ENCODE assay signal across 10 mouse cellular contexts in the genomic region with DNA sequence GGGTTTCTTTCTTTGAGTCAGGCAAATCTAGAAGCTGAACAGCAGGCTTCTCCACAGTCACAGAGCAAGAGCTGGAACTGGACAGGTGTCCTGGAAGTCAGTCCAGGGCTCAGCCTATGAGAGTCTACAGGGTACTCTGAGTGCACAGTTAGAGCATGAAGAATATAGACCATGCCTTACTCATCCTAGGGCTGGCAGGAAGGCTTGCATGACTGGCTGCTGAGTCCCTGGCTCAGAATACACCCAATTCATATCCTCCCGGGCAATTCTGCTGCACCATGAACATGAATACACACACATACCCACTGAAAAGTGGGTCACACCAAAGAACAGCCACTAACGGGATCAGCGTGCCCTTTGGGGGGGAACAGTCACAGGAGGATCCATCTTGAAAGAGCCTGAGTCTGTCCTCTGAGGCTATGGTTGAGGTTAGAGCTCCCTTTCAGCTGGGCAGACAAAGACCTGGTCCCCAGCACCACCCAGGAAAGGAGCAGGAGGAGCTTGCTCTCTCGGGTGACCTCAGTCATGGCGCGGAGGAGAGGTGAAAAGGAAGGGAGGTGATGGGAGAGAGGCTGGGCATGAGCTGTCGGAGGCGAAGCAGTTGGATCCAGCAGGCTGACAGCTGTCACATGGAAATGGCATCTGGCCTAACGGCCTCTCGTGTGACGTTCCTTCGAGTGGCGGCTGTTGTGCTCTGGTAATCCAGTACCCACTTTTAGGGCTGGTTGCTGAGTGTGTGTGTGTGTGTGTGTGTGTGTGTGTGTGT.
A peak's percentile ranks its signal among the peaks of the same experiment; 100 is the strongest.
DNase-seq lines count a peak whose midpoint lies in the region; ATAC-seq and TF ChIP-seq lines count a peak whose summit lies in the region.
"Had no signal": no experiment of that assay in that cellular context is flagged by ENCODE, and none has a peak within 500 bp of the region (broad histone marks: within the 10 kb centered on the region; RNA-seq: fewer than 3 reads in every experiment).

No protein-coding gene starts in this region.

- H3K4me3 ChIP-seq in neural tube, embryonic 11.5 days (ENCODE audit: low read depth, low read length) = no peak overlapping the region
- no peak overlapping the region for H3K4me3 ChIP-seq in hindbrain, postnatal 0 days (ENCODE audit: low read length)
- H3K4me3 ChIP-seq: intestine, embryonic 15.5 days had no signal

- H3K9ac ChIP-seq in neural tube, embryonic 11.5 days (ENCODE audit: low read length) = no peak overlapping the region
- no peak overlapping the region for H3K9ac ChIP-seq in hindbrain, postnatal 0 days (replicated peaks; ENCODE audit: low read length)
- H3K9ac ChIP-seq: intestine, embryonic 15.5 days had no signal

- no peaks in the 10 kb centered on the region for H3K36me3 ChIP-seq in neural tube, embryonic 11.5 days (ENCODE audit: control insufficient read depth, insufficient read depth, low read length)
- H3K36me3 ChIP-seq in hindbrain, postnatal 0 days (ENCODE audit: insufficient read depth, low read length) = no peaks in the 10 kb centered on the region
- H3K36me3 ChIP-seq: intestine, embryonic 15.5 days had no signal

- 0 out of 2 replicates have a peak overlapping the region, but pooled peaks have one; percentile 34 for H3K27ac ChIP-seq in neural tube, embryonic 11.5 days (ENCODE audit: low read depth, low read length)
- H3K27ac ChIP-seq in hindbrain, postnatal 0 days = peak overlapping the region; percentile 66
- H3K27ac ChIP-seq: intestine, embryonic 15.5 days had no signal

- DNase-seq in cerebellum, postnatal 10 days = peak; percentile 67
- no peak for DNase-seq in cerebellum, adult 9-10 months
- no peak for DNase-seq in neural tube, embryonic 11.5 days (ENCODE audit: low spot score)
- no peak for DNase-seq in neural tube, embryonic 10.5 days (ENCODE audit: extremely low spot score, low spot score)
- DNase-seq in hindbrain, postnatal 0 days (ENCODE audit: low spot score) = peak; percentile 75
- DNase-seq in skeletal muscle tissue, adult 2 months (ENCODE audit: low read depth, low spot score) = peak; percentile 77
- DNase-seq in frontal cortex, postnatal 25 days (ENCODE audit: low spot score in 2 of 2) = no peak
- DNase-seq: right cerebral cortex, adult 18-20 months had no signal

- no peak for TF ChIP-seq CTCF in hindbrain, postnatal 0 days (IDR thresholded peaks at IDR 0.05; ENCODE audit: low read depth)

- H3K4me2 ChIP-seq in neural tube, embryonic 11.5 days (ENCODE audit: low read depth) = no peak overlapping the region
- H3K4me2 ChIP-seq in hindbrain, postnatal 0 days (ENCODE audit: low read depth, low read length) = no peak overlapping the region
- H3K4me2 ChIP-seq: intestine, embryonic 15.5 days had no signal

- peaks cover 33% of the 10 kb centered on the region for H3K4me1 ChIP-seq in neural tube, embryonic 11.5 days (ENCODE audit: control insufficient read depth, insufficient read depth, low read length)
- H3K4me1 ChIP-seq in hindbrain, postnatal 0 days (ENCODE audit: insufficient read depth, low read length) = peaks cover 34% of the 10 kb centered on the region

- no peak for ATAC-seq in neural tube, embryonic 11.5 days (ENCODE audit: insufficient read depth, low FRiP score, low TSS enrichment)
- ATAC-seq in hindbrain, postnatal 0 days = peak; percentile 31; the same call in 1 of the 2 replicates
- no peak for ATAC-seq in activated CD4-positive, CD25-positive, alpha-beta regulatory T cell, adult 4 months
- ATAC-seq: intestine, embryonic 15.5 days had no signal

- 81% methylated on average over 12 of the region's 13 CpGs for WGBS in neural tube, embryonic 11.5 days
- 36% methylated on average over 13 of the region's 13 CpGs for WGBS in hindbrain, postnatal 0 days

- no peaks in the 10 kb centered on the region for H3K9me3 ChIP-seq in neural tube, embryonic 11.5 days (ENCODE audit: control insufficient read depth, low read length)
- H3K9me3 ChIP-seq in hindbrain, postnatal 0 days (ENCODE audit: low read length) = no peaks in the 10 kb centered on the region
- H3K9me3 ChIP-seq: intestine, embryonic 15.5 days had no signal

- no peaks in the 10 kb centered on the region for H3K27me3 ChIP-seq in neural tube, embryonic 11.5 days (ENCODE audit: control insufficient read depth, insufficient read depth, low read length)
- H3K27me3 ChIP-seq in hindbrain, postnatal 0 days (ENCODE audit: insufficient read depth, low read length) = no peaks in the 10 kb centered on the region
- H3K27me3 ChIP-seq: intestine, embryonic 15.5 days had no signal

Comparison
In these comparisons a context has a peak if more than half of its experiments do, and no peak if none do; other contexts are left out.
1. DNase-seq: peak in cerebellum, postnatal 10 days (2 of 2), hindbrain, postnatal 0 days (single experiment) and skeletal muscle tissue, adult 2 months (single experiment); none in cerebellum, adult 9-10 months (single experiment), neural tube, embryonic 11.5 days (single experiment), neural tube, embryonic 10.5 days (single experiment) and frontal cortex, postnatal 25 days (0 of 2).